Mouse (Mus musculus): ENCODE measurements around the gene Samsn1. TPM values are rescaled to one million over a fixed set of nuclear protein-coding genes. Genes with fewer than 3 reads are reported as not detected.

Gene Samsn1
- total and polyA plus RNA-seq, 2 experiments from 2014 or later, result 1.1 to 1.6 TPM

GRCm38 (mm10) chr16:75887203-75887602, 134.9 kb downstream of the Samsn1 start:
- H3K36me3 ChIP-seq (ENCODE audit: insufficient read depth, low read length), result no peaks in the 10 kb centered on the region
- 89% methylated on average over 6 of the region's 6 CpGs for WGBS
- no peak overlapping the region for H3K4me2 ChIP-seq (ENCODE audit: low read depth, low read length)
- DNase-seq (ENCODE audit: low spot score) (no peak), ATAC-seq (no peak)
- no peak overlapping the region for H3K27ac ChIP-seq
- H3K4me3 ChIP-seq (ENCODE audit: low read length), result no peak overlapping the region
- H3K4me1 ChIP-seq (ENCODE audit: insufficient read depth, low read length), result no peaks in the 10 kb centered on the region
- no peaks in the 10 kb centered on the region for H3K9me3 ChIP-seq (ENCODE audit: low read length)
- no peaks in the 10 kb centered on the region for H3K27me3 ChIP-seq (ENCODE audit: insufficient read depth, low read length)
- H3K9ac ChIP-seq (replicated peaks; ENCODE audit: low read length), result no peak overlapping the region
- no peak for TF ChIP-seq CTCF (IDR thresholded peaks at IDR 0.05; ENCODE audit: low read depth)

GRCm38 (mm10) chr16:75878885-75879284, 143.2 kb downstream of the Samsn1 start:
- Histone ChIP-seq H3K9me3 (ENCODE audit: low read length) (no peaks in the 10 kb centered on the region), H3K4me2 (ENCODE audit: low read depth, low read length) (no peak overlapping the region), H3K9ac (replicated peaks; ENCODE audit: low read length) (no peak overlapping the region), H3K27ac (no peak overlapping the region), H3K4me1 (ENCODE audit: insufficient read depth, low read length) (no peaks in the 10 kb centered on the region), H3K27me3 (ENCODE audit: insufficient read depth, low read length) (no peaks in the 10 kb centered on the region), H3K4me3 (ENCODE audit: low read length) (no peak overlapping the region), H3K36me3 (ENCODE audit: insufficient read depth, low read length) (no peaks in the 10 kb centered on the region)
- DNase-seq (ENCODE audit: low spot score), result no peak
- no peak for TF ChIP-seq CTCF (IDR thresholded peaks at IDR 0.05; ENCODE audit: low read depth)
- WGBS, result 79% methylated on average over 2 of the region's 2 CpGs
- ATAC-seq, result no peak

- DNase-seq (ENCODE audit: low spot score) (no peak), ATAC-seq (no peak)
- WGBS, result 79% methylated on average over 3 of the region's 3 CpGs
Observed at GRCm38 (mm10) chr16:75877170-75877569, 144.9 kb downstream of the Samsn1 start.

GRCm38 (mm10) chr16:75875896-75876295, 146.2 kb downstream of the Samsn1 start:
- no peak for TF ChIP-seq CTCF (IDR thresholded peaks at IDR 0.05; ENCODE audit: low read depth)
- Histone ChIP-seq H3K27ac (no peak overlapping the region), H3K4me3 (ENCODE audit: low read length) (no peak overlapping the region), H3K27me3 (ENCODE audit: insufficient read depth, low read length) (no peaks in the 10 kb centered on the region), H3K9me3 (ENCODE audit: low read length) (no peaks in the 10 kb centered on the region), H3K4me2 (ENCODE audit: low read depth, low read length) (no peak overlapping the region), H3K36me3 (ENCODE audit: insufficient read depth, low read length) (no peaks in the 10 kb centered on the region), H3K9ac (replicated peaks; ENCODE audit: low read length) (no peak overlapping the region), H3K4me1 (ENCODE audit: insufficient read depth, low read length) (no peaks in the 10 kb centered on the region)
- DNase-seq (ENCODE audit: low spot score) (peak; percentile 9), ATAC-seq (no peak)
- 62% methylated on average over 4 of the region's 4 CpGs for WGBS

More at GRCm38 (mm10) chr16:75877170-75877569, 144.9 kb downstream of the Samsn1 start:
- Histone ChIP-seq H3K9me3 (ENCODE audit: low read length) (no peaks in the 10 kb centered on the region), H3K9ac (replicated peaks; ENCODE audit: low read length) (no peak overlapping the region), H3K27me3 (ENCODE audit: insufficient read depth, low read length) (no peaks in the 10 kb centered on the region), H3K4me3 (ENCODE audit: low read length) (no peak overlapping the region), H3K4me1 (ENCODE audit: insufficient read depth, low read length) (no peaks in the 10 kb centered on the region), H3K27ac (no peak overlapping the region), H3K36me3 (ENCODE audit: insufficient read depth, low read length) (no peaks in the 10 kb centered on the region), H3K4me2 (ENCODE audit: low read depth, low read length) (no peak overlapping the region)
- TF ChIP-seq CTCF (IDR thresholded peaks at IDR 0.05; ENCODE audit: low read depth), result no peak

- DNase-seq (ENCODE audit: low spot score), result no peak
- TF ChIP-seq CTCF (IDR thresholded peaks at IDR 0.05; ENCODE audit: low read depth), result no peak
- ATAC-seq, result no peak
- H3K9me3 ChIP-seq (ENCODE audit: low read length), result no peaks in the 10 kb centered on the region
- H3K4me3 ChIP-seq (ENCODE audit: low read length), result no peak overlapping the region
- no peaks in the 10 kb centered on the region for H3K27me3 ChIP-seq (ENCODE audit: insufficient read depth, low read length)
- H3K27ac ChIP-seq, result no peak overlapping the region
- no peaks in the 10 kb centered on the region for H3K4me1 ChIP-seq (ENCODE audit: insufficient read depth, low read length)
- H3K36me3 ChIP-seq (ENCODE audit: insufficient read depth, low read length), result no peaks in the 10 kb centered on the region
- H3K4me2 ChIP-seq (ENCODE audit: low read depth, low read length), result no peak overlapping the region
- WGBS, result 84% methylated on average over 2 of the region's 2 CpGs
- H3K9ac ChIP-seq (replicated peaks; ENCODE audit: low read length), result no peak overlapping the region
Observed at GRCm38 (mm10) chr16:75874508-75874907, 147.6 kb downstream of the Samsn1 start.

- Histone ChIP-seq H3K9me3 (ENCODE audit: low read length) (no peaks in the 10 kb centered on the region), H3K27ac (no peak overlapping the region), H3K4me3 (ENCODE audit: low read length) (no peak overlapping the region), H3K4me1 (ENCODE audit: insufficient read depth, low read length) (no peaks in the 10 kb centered on the region), H3K36me3 (ENCODE audit: insufficient read depth, low read length) (no peaks in the 10 kb centered on the region), H3K27me3 (ENCODE audit: insufficient read depth, low read length) (no peaks in the 10 kb centered on the region), H3K4me2 (ENCODE audit: low read depth, low read length) (no peak overlapping the region), H3K9ac (replicated peaks; ENCODE audit: low read length) (no peak overlapping the region)
- 83% methylated on average over 8 of the region's 8 CpGs for WGBS
- TF ChIP-seq CTCF (IDR thresholded peaks at IDR 0.05; ENCODE audit: low read depth), result no peak
- ATAC-seq, result no peak
- no peak for DNase-seq (ENCODE audit: low spot score)
Observed at GRCm38 (mm10) chr16:75872241-75872640, 149.8 kb downstream of the Samsn1 start.

GRCm38 (mm10) chr16:75867400-75867799, 154.7 kb downstream of the Samsn1 start:
- ATAC-seq, result no peak
- no peaks in the 10 kb centered on the region for H3K9me3 ChIP-seq (ENCODE audit: low read length)
- no peak overlapping the region for H3K4me3 ChIP-seq (ENCODE audit: low read length)

More at GRCm38 (mm10) chr16:75867400-75867799, 154.7 kb downstream of the Samsn1 start:
- Histone ChIP-seq H3K4me2 (ENCODE audit: low read depth, low read length) (no peak overlapping the region), H3K9ac (replicated peaks; ENCODE audit: low read length) (no peak overlapping the region), H3K27ac (no peak overlapping the region), H3K36me3 (ENCODE audit: insufficient read depth, low read length) (no peaks in the 10 kb centered on the region), H3K27me3 (ENCODE audit: insufficient read depth, low read length) (no peaks in the 10 kb centered on the region), H3K4me1 (ENCODE audit: insufficient read depth, low read length) (no peaks in the 10 kb centered on the region)
- WGBS, result 89% methylated on average over 6 of the region's 6 CpGs
- no peak for TF ChIP-seq CTCF (IDR thresholded peaks at IDR 0.05; ENCODE audit: low read depth)
- no peak for DNase-seq (ENCODE audit: low spot score)
